Mouse (Mus musculus) E14TG2a.4 (cell line): ENCODE measurements around the gene Kif7.

Experiments
- CTCF ChIP-seq: conservative IDR thresholded peaks from 2 replicates; pipeline ENCODE4 v1.5.1; 2014; ENCODE audit warnings: low read length
- POU5F1 ChIP-seq: IDR thresholded peaks from 2 replicates; pipeline ENCODE4 v1.6.1; 2014; ENCODE audit warnings: low read length, borderline replicate concordance

DNA sequence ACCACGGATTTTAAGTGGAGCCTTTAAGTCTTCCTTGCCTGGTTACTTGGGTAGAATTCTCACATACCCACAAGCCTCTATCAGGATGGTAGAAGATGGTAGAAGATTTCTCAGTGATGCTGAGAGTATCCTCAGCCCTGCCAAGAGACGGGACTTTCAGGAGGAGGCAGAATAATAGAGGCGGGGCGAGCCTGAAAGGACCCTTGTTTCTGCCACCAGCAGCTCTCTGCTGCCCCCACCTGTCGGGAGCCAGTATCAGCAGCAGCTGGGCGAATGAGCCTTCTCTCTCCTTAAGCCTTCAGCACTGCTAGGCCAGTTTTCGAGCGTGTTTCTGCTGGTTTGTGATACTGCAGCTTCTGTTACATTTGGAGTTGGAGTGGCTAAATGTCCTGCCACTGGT lies 13.6 kb upstream of the Kif7 start:
- TF ChIP-seq CTCF (peak; percentile 88), POU5F1 (no peak)
